Mouse (Mus musculus) right cerebral cortex, adult 18-20 months (tissue): ENCODE data around the gene Bnip2.
"Not testable (repeated sequence)": the region's sequence is repeated elsewhere in the genome, so short reads cannot be mapped to it uniquely, and the experiment has no call there.

Experiments
- DNase-seq: peaks from one replicate; pipeline ENCODE4 v3.0.0; 2022; ENCODE audit warnings: mixed read lengths

The Bnip2 gene

DNA sequence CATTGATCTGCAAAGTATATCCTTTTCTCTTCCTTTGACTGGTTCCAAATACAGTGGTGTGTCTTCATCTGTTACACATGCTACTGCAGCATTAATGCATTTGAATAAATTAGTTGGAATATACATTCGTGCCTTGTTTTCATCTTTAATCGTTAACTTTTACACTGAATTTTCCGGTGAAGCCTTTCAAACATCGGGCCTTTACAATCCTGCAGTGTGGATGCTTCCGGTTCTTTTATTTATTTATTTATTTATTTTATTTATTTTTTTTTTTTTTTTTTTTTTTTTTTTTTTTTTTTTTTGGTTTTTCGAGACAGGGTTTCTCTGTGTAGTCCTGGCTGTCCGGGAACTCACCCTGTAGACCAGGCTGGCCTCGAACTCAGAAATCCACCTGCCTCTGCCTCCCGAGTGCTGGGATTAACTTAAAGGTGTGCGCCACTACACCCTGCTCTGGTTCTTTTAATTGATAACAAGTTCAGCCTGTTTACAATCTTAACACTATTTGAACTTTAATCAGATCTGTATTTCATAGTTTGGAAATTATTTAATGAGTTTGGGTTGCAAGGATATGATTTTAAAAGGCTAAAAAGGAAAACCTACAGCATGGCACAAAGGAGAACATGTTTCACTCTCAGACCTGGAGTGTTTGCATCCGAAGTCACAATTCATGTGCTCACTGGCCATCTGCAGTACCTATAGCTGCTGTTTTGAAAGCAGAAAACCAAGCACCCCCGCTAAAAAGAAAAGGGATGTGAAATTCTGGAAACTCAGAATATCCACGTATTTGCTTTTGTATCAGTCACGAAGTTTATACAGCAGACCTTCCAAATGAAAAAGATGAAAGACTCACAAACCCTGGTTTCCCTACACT lies 22.5 kb downstream of the Bnip2 start:
- DNase-seq: no peak

DNA sequence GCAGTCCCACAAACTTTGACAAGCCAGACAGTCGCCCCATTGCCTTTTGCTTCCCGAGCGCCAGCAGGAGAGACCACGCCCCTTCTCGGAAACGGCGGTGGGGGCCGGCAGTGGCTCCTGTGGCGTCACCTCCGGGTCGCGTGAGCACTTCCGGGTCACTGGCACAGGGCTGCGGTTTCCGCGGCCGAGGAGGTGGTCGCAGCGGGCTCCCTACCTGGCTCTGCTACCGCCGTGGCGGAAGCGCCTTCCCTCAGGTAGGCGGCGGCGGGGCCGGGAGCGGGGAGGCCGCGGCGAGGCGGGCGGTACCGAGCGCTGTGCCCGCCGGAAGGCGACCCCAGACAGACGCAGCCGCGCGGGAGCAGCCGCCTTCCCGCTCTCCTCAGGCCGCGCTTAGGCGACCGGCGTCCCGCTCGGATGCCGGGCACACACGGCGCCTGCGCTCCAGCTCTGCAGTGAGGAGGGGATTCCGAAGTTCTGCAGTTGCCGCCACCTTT lies 23.2 kb downstream of the Bnip2 start, which contains the start of gene Gtf2a2:
TSS of gene Gtf2a2 (plus strand) at position 143 of the 494 bp plus-strand sequence.
- peak; percentile 93 for DNase-seq

DNA sequence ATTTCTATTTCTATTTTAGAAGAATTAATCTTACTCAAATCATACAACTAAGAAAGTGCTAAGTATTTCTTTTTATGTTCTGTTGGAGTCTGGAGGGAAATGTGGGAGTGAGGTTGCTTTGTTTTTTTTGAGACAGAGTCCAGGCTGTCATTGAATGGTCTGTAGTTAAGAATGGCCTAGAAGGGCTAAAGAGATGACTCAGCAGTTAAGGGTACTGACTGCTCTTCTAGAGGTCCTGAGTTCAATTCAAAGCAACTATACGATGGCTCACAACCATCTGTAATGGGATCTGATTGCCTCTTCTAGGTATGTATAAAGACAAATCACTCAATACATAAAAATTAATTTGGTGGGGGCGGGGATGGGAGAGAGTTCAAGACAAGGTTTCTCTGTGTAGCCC lies 26.4 kb downstream of the Bnip2 start:
- DNase-seq: no peak

- no peak for DNase-seq
These were observed 29.6 kb downstream of the Bnip2 start for GRCm38 (mm10) chr9:70018879-70019278.

GRCm38 (mm10) chr9:70021610-70022009 lies 32.3 kb downstream of the Bnip2 start:
- no peak for DNase-seq

- DNase-seq: no peak
These were observed 32.8 kb downstream of the Bnip2 start for GRCm38 (mm10) chr9:70022083-70022482.

DNA sequence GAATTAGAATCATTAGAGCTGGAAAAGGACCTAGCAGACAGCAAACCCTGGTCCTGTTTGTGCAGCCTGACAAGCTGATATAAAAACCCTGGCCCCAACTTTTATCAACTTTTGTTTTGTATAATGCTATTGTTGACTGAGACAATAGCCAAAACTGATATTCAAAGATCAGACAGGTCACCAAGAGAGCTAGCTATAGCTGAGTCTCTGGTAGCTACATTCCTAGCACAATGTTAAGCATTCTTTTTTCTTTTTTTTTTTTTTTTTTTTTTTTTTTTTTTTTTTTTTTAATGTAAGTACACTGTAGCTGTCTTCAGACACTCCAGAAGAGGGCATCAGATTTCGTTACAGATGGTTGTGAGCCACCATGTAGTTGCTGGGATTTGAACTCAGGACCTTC lies 34.3 kb downstream of the Bnip2 start:
- not testable (repeated sequence) for DNase-seq

- no peak for DNase-seq
These were observed 35.4 kb downstream of the Bnip2 start for GRCm38 (mm10) chr9:70024648-70025047.

- no peak for DNase-seq
These were observed 36.2 kb downstream of the Bnip2 start for GRCm38 (mm10) chr9:70025365-70026012.

GRCm38 (mm10) chr9:70032167-70032566 lies 42.9 kb downstream of the Bnip2 start:
- DNase-seq: no peak

GRCm38 (mm10) chr9:70033056-70033455 lies 43.8 kb downstream of the Bnip2 start:
- DNase-seq: no peak

DNA sequence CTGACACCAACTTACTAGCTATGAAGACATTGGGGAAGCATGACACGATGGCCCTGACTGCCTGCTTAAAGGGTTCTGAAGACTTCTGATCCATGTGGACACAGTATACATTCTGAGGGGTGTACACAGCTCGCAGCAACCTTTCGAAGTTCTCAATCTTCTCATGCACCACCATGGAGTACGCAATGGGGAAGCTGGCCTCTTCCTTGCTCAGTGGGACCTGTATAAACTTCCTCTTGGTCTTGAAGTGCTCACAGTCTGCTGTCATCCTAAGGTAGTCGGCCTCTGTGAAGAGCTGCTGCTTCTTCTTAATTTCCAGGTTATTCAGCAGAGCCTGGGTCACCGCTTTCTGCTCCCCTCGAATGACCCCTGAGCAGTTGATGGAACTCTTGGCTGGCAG lies 45.4 kb downstream of the Bnip2 start:
- DNase-seq: no peak

DNA sequence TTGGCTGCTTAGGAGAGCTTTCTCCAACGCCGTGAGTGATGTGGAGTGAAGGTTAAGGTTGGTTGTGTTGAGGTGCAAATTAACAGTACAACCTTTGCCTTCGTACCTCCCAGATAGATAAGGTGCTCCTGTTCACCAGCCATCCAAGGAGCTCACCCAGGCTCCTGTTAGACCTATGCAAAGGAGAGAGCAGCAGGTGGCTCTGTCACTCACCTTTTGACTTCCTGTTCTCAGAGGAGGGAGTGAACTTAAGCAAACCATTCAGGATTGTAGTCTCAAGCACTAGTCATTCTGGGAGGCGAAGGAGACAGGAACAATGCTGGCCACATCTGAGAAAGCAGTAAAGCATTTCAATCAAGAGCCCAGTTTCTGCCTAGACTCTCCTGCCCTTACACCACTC lies 47.4 kb downstream of the Bnip2 start:
- no peak for DNase-seq

- no peak for DNase-seq
These were observed 48.7 kb downstream of the Bnip2 start, which contains the start of gene Gcnt3 for GRCm38 (mm10) chr9:70037988-70038387. TSS of gene Gcnt3 (minus strand) at chr9:70038088.

GRCm38 (mm10) chr9:70039597-70040385 lies 50.5 kb downstream of the Bnip2 start:
- no peak for DNase-seq

DNA sequence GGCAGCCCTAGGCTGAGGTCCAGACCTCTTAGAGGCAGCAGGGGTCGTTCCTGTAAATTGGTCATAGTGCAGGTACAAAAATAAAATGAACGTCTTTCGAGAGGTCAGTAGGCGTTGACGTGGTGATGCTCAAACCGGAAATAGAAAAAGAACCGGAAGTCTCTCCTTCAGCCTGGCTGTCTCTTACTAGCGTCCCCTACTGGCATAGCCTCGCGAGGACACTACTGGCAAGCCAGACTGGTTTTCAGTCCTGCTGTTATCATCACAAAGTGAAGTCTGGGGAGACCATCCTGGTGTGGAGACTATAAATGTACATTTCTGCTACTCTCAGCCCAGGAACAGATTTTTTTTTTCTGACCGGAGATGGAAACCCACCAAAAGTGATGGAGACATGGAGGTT lies 51.3 kb downstream of the Bnip2 start:
- DNase-seq: no peak

- no peak for DNase-seq
These were observed 52.9 kb downstream of the Bnip2 start for GRCm38 (mm10) chr9:70042137-70042536.

DNA sequence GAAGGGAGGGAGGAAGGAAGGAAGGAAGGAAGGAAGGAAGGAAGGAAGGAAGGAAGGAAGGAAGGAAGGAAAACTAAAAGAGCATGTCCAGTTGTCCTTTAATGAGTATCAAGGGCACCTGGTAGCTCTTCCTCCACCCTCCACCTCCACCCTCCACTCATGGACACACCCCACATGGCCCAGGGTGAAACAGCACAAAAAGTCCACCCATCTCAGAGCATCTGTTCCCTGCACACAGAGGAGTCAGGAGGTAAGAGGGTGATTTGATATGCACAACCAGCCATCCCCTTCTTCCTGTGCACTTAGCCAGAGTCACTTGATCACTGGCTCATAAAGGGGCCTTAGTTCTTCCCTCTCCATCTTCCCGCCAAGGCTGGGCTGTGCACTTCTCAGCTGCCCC lies 53.7 kb downstream of the Bnip2 start:
- no peak for DNase-seq

GRCm38 (mm10) chr9:70044865-70045264 lies 55.6 kb downstream of the Bnip2 start:
- no peak for DNase-seq

GRCm38 (mm10) chr9:70046255-70046654 lies 57.0 kb downstream of the Bnip2 start:
- no peak for DNase-seq

DNA sequence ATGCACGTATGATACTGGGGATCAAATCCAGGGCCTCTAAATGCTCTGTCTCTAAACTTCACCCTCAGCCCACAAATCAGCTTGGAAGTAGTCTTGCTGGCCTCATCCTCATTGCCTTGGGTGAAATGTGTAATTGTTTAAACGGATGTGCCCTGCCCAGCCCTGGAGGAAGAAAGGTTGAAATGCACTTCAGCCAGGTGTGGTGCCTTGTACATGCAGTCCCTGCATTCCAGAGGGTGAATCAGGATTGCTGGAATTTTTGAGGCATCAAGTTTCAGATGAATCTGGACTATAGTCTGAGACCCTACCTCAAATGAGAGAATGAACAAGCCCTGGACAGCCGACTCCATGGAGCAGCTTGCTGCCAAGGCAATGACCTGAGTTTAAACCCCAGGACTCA lies 58.6 kb downstream of the Bnip2 start:
- no peak for DNase-seq

GRCm38 (mm10) chr9:70048280-70048679 lies 59.0 kb downstream of the Bnip2 start:
- DNase-seq: no peak

GRCm38 (mm10) chr9:70048751-70049415 lies 59.6 kb downstream of the Bnip2 start:
- DNase-seq: no peak
